Mouse (Mus musculus) testis, adult 2 months (tissue): ENCODE results near the gene Prkag2.

Source experiments
- CTCF ChIP-seq: fragments of 200-500 bp; IDR thresholded peaks from 2 replicates; pipeline ENCODE4 v1.5.1; 2012; ENCODE audit warnings: low read depth, mild to moderate bottlenecking, inconsistent platforms, low read length, moderate library complexity; ENCODE audit not compliant: control insufficient read depth, insufficient read depth, insufficient replicate concordance
- POLR2A ChIP-seq: fragments of 200-500 bp; IDR thresholded peaks from 2 replicates; pipeline ENCODE4 v1.6.1; 2012; ENCODE audit warnings: low read depth, mild to moderate bottlenecking, inconsistent platforms, low read length, moderate library complexity; ENCODE audit not compliant: control insufficient read depth

DNA sequence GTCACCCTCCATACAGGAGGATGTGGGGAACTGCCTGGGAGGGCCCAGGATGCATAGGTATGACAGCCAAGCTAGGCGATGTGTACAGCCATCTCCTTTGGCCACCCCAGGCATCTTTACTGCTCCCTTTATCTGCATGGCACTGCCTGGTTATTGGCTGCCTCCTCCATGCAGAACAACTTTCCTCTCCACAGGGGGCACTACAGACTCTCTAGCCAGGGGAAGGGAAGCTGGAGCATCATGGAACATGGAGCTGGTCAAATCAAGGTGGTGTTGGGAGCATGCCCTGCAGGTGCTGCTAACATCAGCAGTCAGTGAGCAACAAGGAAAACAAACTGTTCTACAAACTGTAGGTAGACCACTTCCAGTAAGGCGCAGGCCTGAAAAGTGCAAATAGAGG, 56.4 kb downstream of the Prkag2 start:
- TF ChIP-seq CTCF = no peak; the same call in 1 of the 2 replicates
- TF ChIP-seq POLR2A = no peak
